ENCODE assay signal across 17 mouse cellular contexts in genomic region chr6:50075248-50075647, GRCm38 (mm10).
"Had no signal": no experiment of that assay in that cellular context is flagged by ENCODE, and none has a peak within 500 bp of the region (broad histone marks: within the 10 kb centered on the region; RNA-seq: fewer than 3 reads in every experiment).

No protein-coding gene starts in this region.

- ATAC-seq: hindbrain, embryonic 16.5 days; inflammation-experienced regulatory T-cells, adult 6 months; intestine, embryonic 15.5 days; intestine, postnatal 0 days; liver, embryonic 12.5 days had no signal

- DNase-seq: gastrocnemius, postnatal 14 days; gastrocnemius, postnatal 36 days; heart, adult 2 months; heart, postnatal 14 days; heart, postnatal 4 days; kidney, adult 18-20 months; kidney, adult 8-10 months; kidney, postnatal 14 days; kidney, postnatal 36 days; layer of hippocampus, adult 9-11 months; layer of hippocampus, postnatal 36 days; left cerebral cortex, postnatal 4 days had no signal
